Mouse (Mus musculus): ENCODE measurements at regions not wholly inside any gene's neighbourhood (a gene's known extent, or its start where the extent isn't known, plus 50 kb on each side); places are given as distances from the start of the nearest gene placed in this dataset.

DNA sequence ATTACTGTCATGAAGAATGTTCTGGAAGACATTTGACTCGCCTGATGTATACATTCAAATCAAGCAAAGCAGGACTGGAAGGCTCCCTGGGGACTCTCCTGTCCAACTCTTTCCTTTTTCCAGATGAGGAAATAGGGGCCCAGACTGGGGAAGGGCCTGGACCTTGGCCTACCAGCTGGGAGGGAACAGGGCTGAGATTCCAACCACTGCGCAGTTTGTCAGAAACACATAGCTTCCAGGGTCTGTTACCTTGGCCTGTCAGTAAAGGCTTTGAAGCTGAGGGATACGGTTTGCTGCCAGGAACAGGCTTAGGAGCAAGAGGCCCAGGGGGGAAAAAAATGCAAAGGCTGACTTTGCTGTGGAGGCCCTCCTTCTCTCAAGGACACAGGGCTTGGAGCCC lies 61.5 kb downstream of the Rtl1 start:
- TF ChIP-seq CTCF (IDR thresholded peaks at IDR 0.05; ENCODE audit: low read depth), result no peak
- TF ChIP-seq EP300 (IDR thresholded peaks at IDR 0.05; ENCODE audit: low read depth), result no peak
